Mouse (Mus musculus) testis, adult 2 months (tissue): Measurements from ENCODE around the gene Fntb. TPM values are rescaled to one million over a fixed set of nuclear protein-coding genes. Genes with fewer than 3 reads are reported as not detected.

Experiments used
- H3K27ac ChIP-seq: fragments of 200-500 bp; 2 replicates; pipeline ENCODE4 v1.5.1; 2012; ENCODE audit warnings: low read depth, low read length; ENCODE audit not compliant: control insufficient read depth, insufficient read depth
- H3K27me3 ChIP-seq: fragments of 200-500 bp; 2 replicates; pipeline ENCODE4 v1.6.1; 2012; ENCODE audit warnings: mild to moderate bottlenecking, low read length, moderate library complexity; ENCODE audit not compliant: control insufficient read depth, insufficient read depth
- H3K36me3 ChIP-seq: fragments of 200-500 bp; 2 replicates; pipeline ENCODE4 v1.6.1; 2012; ENCODE audit warnings: mild to moderate bottlenecking, low read length; ENCODE audit not compliant: control insufficient read depth, insufficient read depth
- H3K4me1 ChIP-seq: fragments of 200-500 bp; 2 replicates; pipeline ENCODE4 v1.6.1; 2012; ENCODE audit warnings: low read length; ENCODE audit not compliant: control insufficient read depth, insufficient read depth
- H3K4me3 ChIP-seq: fragments of 200-500 bp; 2 replicates; pipeline ENCODE4 v1.5.1; 2012; ENCODE audit warnings: low read depth, mild to moderate bottlenecking, low read length, moderate library complexity, mixed read lengths; ENCODE audit not compliant: control insufficient read depth
- CTCF ChIP-seq: fragments of 200-500 bp; IDR thresholded peaks from 2 replicates; pipeline ENCODE4 v1.5.1; 2012; ENCODE audit warnings: low read depth, mild to moderate bottlenecking, inconsistent platforms, low read length, moderate library complexity; ENCODE audit not compliant: control insufficient read depth, insufficient read depth, insufficient replicate concordance
- POLR2A ChIP-seq: fragments of 200-500 bp; IDR thresholded peaks from 2 replicates; pipeline ENCODE4 v1.6.1; 2012; ENCODE audit warnings: low read depth, mild to moderate bottlenecking, inconsistent platforms, low read length, moderate library complexity; ENCODE audit not compliant: control insufficient read depth
- polyA plus RNA-seq: library from polyadenylated mRNA; depleted of rRNA; stranded (reverse); fragments of >200 nt; gene quantifications from 2 replicates; pipeline ENCODE4 v1.2.3, GENCODE M21; 2012; rRNA removed

The Fntb gene
- polyA plus RNA-seq, result 9.2 and 9.9 TPM in 2 replicates

- H3K27ac ChIP-seq, result peak within 1 kb of the TSS; percentile 100
- H3K4me3 ChIP-seq, result peak within 1 kb of the TSS; percentile 100
- no peaks in the 10 kb centered on the region for H3K27me3 ChIP-seq
- H3K4me1 ChIP-seq, result peaks cover 5% of the 10 kb centered on the region
- TF ChIP-seq CTCF, result no peak
- TF ChIP-seq POLR2A, result peak; percentile 79; the same call in 1 of the 2 replicates
- no peaks in the 10 kb centered on the region for H3K36me3 ChIP-seq
These were observed at the start of gene Fntb, which contains the start of gene Churc1 for GRCm38 (mm10) chr12:76765354-76765851. Gene Fntb, plus strand, starts transcription at chr12:76765589. Gene Churc1, plus strand, starts transcription at chr12:76765538.

- H3K4me3 ChIP-seq, result no peak overlapping the region
- no peak overlapping the region for H3K27ac ChIP-seq
- no peaks in the 10 kb centered on the region for H3K36me3 ChIP-seq
- no peaks in the 10 kb centered on the region for H3K27me3 ChIP-seq
- H3K4me1 ChIP-seq, result no peaks in the 10 kb centered on the region
- TF ChIP-seq POLR2A, result no peak
- no peak for TF ChIP-seq CTCF
These were observed 47.0 kb upstream of the Fntb start for GRCm38 (mm10) chr12:76718384-76718783.

GRCm38 (mm10) chr12:76720572-76720971, 44.8 kb upstream of the Fntb start:
- Histone ChIP-seq H3K27ac (no peak overlapping the region), H3K4me1 (no peaks in the 10 kb centered on the region), H3K4me3 (no peak overlapping the region), H3K27me3 (no peaks in the 10 kb centered on the region), H3K36me3 (no peaks in the 10 kb centered on the region)
- no peak for TF ChIP-seq POLR2A
- no peak for TF ChIP-seq CTCF

GRCm38 (mm10) chr12:76722026-76722425, 43.4 kb upstream of the Fntb start:
- H3K36me3 ChIP-seq, result no peaks in the 10 kb centered on the region
- no peak overlapping the region for H3K27ac ChIP-seq
- TF ChIP-seq CTCF, result no peak
- TF ChIP-seq POLR2A, result no peak
- H3K4me3 ChIP-seq, result no peak overlapping the region
- no peaks in the 10 kb centered on the region for H3K4me1 ChIP-seq
- no peaks in the 10 kb centered on the region for H3K27me3 ChIP-seq

GRCm38 (mm10) chr12:76727955-76728354, 37.4 kb upstream of the Fntb start:
- Histone ChIP-seq H3K4me1 (no peaks in the 10 kb centered on the region), H3K36me3 (no peaks in the 10 kb centered on the region), H3K27ac (no peak overlapping the region), H3K4me3 (no peak overlapping the region), H3K27me3 (no peaks in the 10 kb centered on the region)
- TF ChIP-seq POLR2A, result no peak
- TF ChIP-seq CTCF, result no peak

GRCm38 (mm10) chr12:76750866-76751459, 14.4 kb upstream of the Fntb start:
- H3K27me3 ChIP-seq, result no peaks in the 10 kb centered on the region
- H3K27ac ChIP-seq, result no peak overlapping the region
- H3K4me1 ChIP-seq, result no peaks in the 10 kb centered on the region; the same call in 1 of the 2 replicates
- H3K36me3 ChIP-seq, result no peaks in the 10 kb centered on the region
- no peak overlapping the region for H3K4me3 ChIP-seq
- TF ChIP-seq POLR2A, result no peak
- no peak for TF ChIP-seq CTCF

GRCm38 (mm10) chr12:76752652-76753318, 12.6 kb upstream of the Fntb start:
- peak; percentile 38; the same call in 1 of the 2 replicates for TF ChIP-seq CTCF
- no peak for TF ChIP-seq POLR2A
- no peak overlapping the region for H3K27ac ChIP-seq
- no peaks in the 10 kb centered on the region for H3K27me3 ChIP-seq
- H3K4me1 ChIP-seq, result no peaks in the 10 kb centered on the region; the same call in 1 of the 2 replicates
- no peak overlapping the region for H3K4me3 ChIP-seq
- no peaks in the 10 kb centered on the region for H3K36me3 ChIP-seq
